Mouse (Mus musculus) ES-Bruce4 (cell line): ENCODE data around the gene Pde10a. TPM values are rescaled to one million over a fixed set of nuclear protein-coding genes. Genes with fewer than 3 reads are reported as not detected.

ENCODE experiments used
- H3K27ac ChIP-seq: 2 replicates; pipeline ENCODE4 v1.5.1; 2012; ENCODE audit warnings: low read length, inconsistent platforms; ENCODE audit not compliant: insufficient read depth
- H3K27me3 ChIP-seq: 2 replicates; pipeline ENCODE4 v1.6.1; 2012; ENCODE audit warnings: mild to moderate bottlenecking, low read length, inconsistent platforms; ENCODE audit not compliant: control insufficient read depth, poor library complexity, insufficient read depth, severe bottlenecking
- H3K36me3 ChIP-seq: 2 replicates; pipeline ENCODE4 v1.6.1; 2012; ENCODE audit warnings: inconsistent platforms, mild to moderate bottlenecking, low read length, moderate library complexity; ENCODE audit not compliant: control insufficient read depth, poor library complexity, insufficient read depth, severe bottlenecking
- H3K4me1 ChIP-seq: one replicate; pipeline ENCODE4 v1.8.1; 2011; ENCODE audit warnings: low read length; ENCODE audit not compliant: control insufficient read depth, insufficient read depth
- H3K4me3 ChIP-seq: 2 replicates; pipeline ENCODE4 v1.5.1; 2011; ENCODE audit warnings: low read depth, mild to moderate bottlenecking, low read length
- H3K9ac ChIP-seq: 2 replicates; pipeline ENCODE4 v1.6.1; 2012; ENCODE audit warnings: low read depth, mild to moderate bottlenecking, inconsistent platforms; ENCODE audit not compliant: poor library complexity, severe bottlenecking
- H3K9me3 ChIP-seq: replicated peaks from 2 replicates; pipeline ENCODE4 v1.6.1; 2012; ENCODE audit warnings: mild to moderate bottlenecking, low read length, inconsistent platforms; ENCODE audit not compliant: control insufficient read depth, poor library complexity, insufficient read depth, severe bottlenecking
- CTCF ChIP-seq: IDR thresholded peaks from one replicate; pipeline ENCODE4 v1.8.1; 2011; ENCODE audit warnings: low read depth, low read length
- EP300 ChIP-seq: IDR thresholded peaks from 2 replicates; pipeline ENCODE4 v1.6.1; 2011; ENCODE audit warnings: low read depth, low read length; ENCODE audit not compliant: insufficient read depth
- POLR2A ChIP-seq: IDR thresholded peaks from one replicate; pipeline ENCODE4 v1.8.1; 2011; ENCODE audit warnings: low read length; ENCODE audit not compliant: insufficient read depth
- polyA plus RNA-seq: library from polyadenylated mRNA; stranded (reverse); fragments of >200 nt; gene quantifications from 2 replicates; pipeline ENCODE4 v1.2.4, GENCODE M21; 2011; ENCODE audit warnings: low read depth; ENCODE audit not compliant: missing spikeins, insufficient read depth, insufficient read length

Gene Pde10a
- polyA plus RNA-seq, 1 experiment, result 2.7 TPM

- TF ChIP-seq CTCF (no peak), POLR2A (no peak), EP300 (no peak)
- Histone ChIP-seq H3K4me3 (no peak overlapping the region), H3K27ac (no peak overlapping the region), H3K36me3 (no peaks in the 10 kb centered on the region), H3K9me3 (no peaks in the 10 kb centered on the region), H3K27me3 (no peaks in the 10 kb centered on the region), H3K9ac (no peak overlapping the region), H3K4me1 (no peaks in the 10 kb centered on the region)
Measured at GRCm38 (mm10) chr17:8810201-8810600, 285.0 kb downstream of the Pde10a start.

DNA sequence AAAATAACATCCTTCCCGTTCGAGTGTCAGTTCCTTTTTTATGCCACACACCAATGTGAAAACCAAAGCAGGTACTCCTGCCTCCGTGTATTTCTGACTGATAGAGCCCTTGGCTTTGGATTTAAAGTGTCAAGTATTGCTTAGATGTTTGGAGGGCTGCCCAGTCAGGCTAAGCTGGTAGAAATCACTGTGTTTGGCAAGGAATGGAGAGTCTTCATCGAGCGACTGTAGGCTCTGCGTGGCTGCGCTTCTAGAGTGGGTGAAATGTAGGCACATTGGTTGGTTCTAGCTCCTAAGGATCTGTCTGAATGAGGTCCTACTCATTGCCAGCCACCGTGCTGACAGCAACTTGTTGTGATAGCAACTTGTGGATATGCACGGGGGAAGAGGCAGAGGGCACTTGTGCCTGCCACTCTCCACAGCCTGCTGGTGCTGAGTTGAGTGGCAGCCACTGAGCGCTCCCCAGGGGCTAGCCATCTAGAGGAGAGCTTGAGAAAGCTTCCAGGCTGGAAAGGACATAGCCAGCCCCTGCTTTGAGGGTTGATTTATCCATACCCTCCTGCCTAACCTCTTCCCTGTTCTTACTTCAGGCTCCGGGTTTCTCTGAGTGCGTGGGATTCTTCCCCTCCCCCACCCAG, 287.2 kb downstream of the Pde10a start:
- no peaks in the 10 kb centered on the region for H3K36me3 ChIP-seq
- TF ChIP-seq EP300 (no peak), POLR2A (no peak), CTCF (no peak)
- no peak overlapping the region for H3K27ac ChIP-seq
- H3K4me3 ChIP-seq, result no peak overlapping the region
- no peak overlapping the region for H3K9ac ChIP-seq
- H3K4me1 ChIP-seq, result no peaks in the 10 kb centered on the region
- H3K9me3 ChIP-seq, result no peaks in the 10 kb centered on the region
- H3K27me3 ChIP-seq, result no peaks in the 10 kb centered on the region

DNA sequence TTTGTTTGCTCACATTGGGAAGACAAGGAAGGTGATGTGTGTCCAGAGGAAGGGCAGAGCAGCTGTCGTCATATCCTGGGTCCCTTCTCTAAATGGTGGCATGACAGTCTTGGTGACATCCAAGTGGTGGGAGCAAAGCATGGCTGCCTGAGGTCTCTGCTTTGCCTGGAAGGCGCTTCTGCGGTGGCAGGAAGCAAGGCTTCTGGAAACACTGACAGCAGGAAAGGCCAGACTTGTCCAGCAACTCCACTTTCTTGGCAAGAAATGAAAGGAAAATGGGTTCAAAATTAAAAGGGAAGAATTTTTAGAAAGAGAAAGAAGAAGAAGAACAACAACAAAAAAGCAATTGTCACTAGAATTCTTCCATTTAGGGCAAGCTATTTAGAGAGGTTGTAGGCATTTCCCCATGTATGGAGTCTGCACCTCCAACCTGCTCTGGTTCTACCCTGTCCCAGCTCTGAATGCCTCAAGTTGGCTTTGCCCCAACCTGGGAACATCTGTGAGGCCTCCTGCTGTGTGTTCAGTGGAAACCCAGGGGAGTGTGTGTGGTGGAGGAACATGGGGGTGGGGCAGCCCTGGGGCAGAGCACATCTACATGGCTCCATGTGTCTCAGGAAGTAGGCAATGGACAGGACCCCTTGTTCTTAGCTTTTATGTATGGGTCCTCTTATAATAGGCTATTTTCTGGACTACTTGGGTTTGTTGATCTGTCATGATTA, 288.8 kb downstream of the Pde10a start:
- Histone ChIP-seq H3K36me3 (no peaks in the 10 kb centered on the region), H3K4me1 (no peaks in the 10 kb centered on the region), H3K9me3 (no peaks in the 10 kb centered on the region), H3K9ac (no peak overlapping the region), H3K4me3 (no peak overlapping the region), H3K27me3 (no peaks in the 10 kb centered on the region), H3K27ac (no peak overlapping the region)
- TF ChIP-seq EP300 (no peak), POLR2A (no peak), CTCF (no peak)

- H3K9ac ChIP-seq, result no peak overlapping the region
- H3K9me3 ChIP-seq, result no peaks in the 10 kb centered on the region
- H3K27me3 ChIP-seq, result no peaks in the 10 kb centered on the region
- no peak overlapping the region for H3K4me3 ChIP-seq
- H3K4me1 ChIP-seq, result no peaks in the 10 kb centered on the region
- H3K36me3 ChIP-seq, result no peaks in the 10 kb centered on the region
- no peak for TF ChIP-seq POLR2A
- no peak overlapping the region for H3K27ac ChIP-seq
Measured at GRCm38 (mm10) chr17:8815376-8815775, 290.2 kb downstream of the Pde10a start.

DNA sequence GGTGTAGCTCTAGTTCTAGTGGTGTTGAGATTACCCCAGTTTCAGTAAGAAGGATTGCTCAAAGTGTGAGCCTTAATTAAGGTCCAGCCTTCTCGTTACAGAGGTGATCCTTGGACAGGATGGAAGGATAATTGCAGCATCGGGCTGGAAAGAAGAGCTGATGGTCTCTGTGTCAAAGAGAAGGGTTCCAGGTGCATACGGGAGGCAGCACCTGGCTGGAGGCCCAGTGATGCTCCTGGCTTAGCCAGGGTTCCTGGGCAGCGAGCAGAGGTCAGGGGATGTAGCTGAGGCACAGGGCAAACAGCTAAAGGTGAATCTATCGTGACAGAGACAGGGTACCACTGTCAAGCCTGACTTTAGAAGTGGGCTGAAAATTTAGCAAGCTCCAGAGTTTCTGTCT, 290.7 kb downstream of the Pde10a start:
- Histone ChIP-seq H3K9ac (no peak overlapping the region), H3K36me3 (no peaks in the 10 kb centered on the region), H3K4me3 (no peak overlapping the region), H3K27me3 (no peaks in the 10 kb centered on the region), H3K27ac (no peak overlapping the region), H3K9me3 (no peaks in the 10 kb centered on the region), H3K4me1 (no peaks in the 10 kb centered on the region)
- no peak for TF ChIP-seq POLR2A
- no peak for TF ChIP-seq CTCF
- no peak for TF ChIP-seq EP300

- no peaks in the 10 kb centered on the region for H3K9me3 ChIP-seq
- H3K27ac ChIP-seq, result no peak overlapping the region
- no peaks in the 10 kb centered on the region for H3K36me3 ChIP-seq
- no peaks in the 10 kb centered on the region for H3K4me1 ChIP-seq
- no peak overlapping the region for H3K4me3 ChIP-seq
- H3K27me3 ChIP-seq, result no peaks in the 10 kb centered on the region
- TF ChIP-seq CTCF (no peak), POLR2A (no peak), EP300 (no peak)
- no peak overlapping the region for H3K9ac ChIP-seq
Measured at GRCm38 (mm10) chr17:8818675-8819074, 293.5 kb downstream of the Pde10a start.
